Mouse (Mus musculus): ENCODE results near the gene Smpdl3b.

DNA sequence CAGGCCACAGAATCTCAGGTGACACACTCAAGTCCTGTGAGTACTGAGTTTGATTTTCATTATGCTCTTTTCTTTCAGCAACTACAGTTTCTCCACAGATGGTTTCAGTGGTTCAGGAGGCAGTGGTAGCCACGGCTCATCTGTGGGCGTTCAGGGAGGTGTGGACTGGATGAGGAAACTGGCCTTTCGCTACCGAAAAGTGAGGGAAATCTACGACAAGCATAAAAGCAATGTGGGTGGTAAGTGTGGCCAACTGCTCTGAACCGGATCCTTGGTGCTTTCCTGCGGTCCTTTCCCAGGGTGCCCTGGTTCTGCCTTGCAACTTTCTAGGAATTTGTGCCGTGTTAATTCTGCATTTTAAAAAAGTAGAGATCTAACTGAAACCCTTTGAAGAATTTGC is 50.2 kb downstream of the Smpdl3b start:
- TF ChIP-seq MAFK (IDR thresholded peaks at IDR 0.05; ENCODE audit: insufficient replicate concordance, low read length) (no peak), POLR2A (IDR thresholded peaks at IDR 0.05; ENCODE audit: low read depth, low read length) (no peak), NELFE (IDR thresholded peaks at IDR 0.05; ENCODE audit: low read depth, low read length) (no peak), TCF12 (IDR thresholded peaks at IDR 0.05; ENCODE audit: low read depth, low read length) (no peak), GABPA (IDR thresholded peaks at IDR 0.05; ENCODE audit: insufficient replicate concordance, low read depth, low read length) (no peak), CTCF (conservative IDR thresholded peaks at IDR 0.05 in 1 of 2, IDR thresholded peaks at IDR 0.05 in 1 of 2; ENCODE audit: low read depth in 2 of 2, low read length in 2 of 2) (no peak), USF2 (conservative IDR thresholded peaks at IDR 0.05; ENCODE audit: low read depth, low read length) (no peak), USF1 (IDR thresholded peaks at IDR 0.05; ENCODE audit: low read depth, low read length) (no peak), HCFC1 (IDR thresholded peaks at IDR 0.05; ENCODE audit: low read depth, low read length) (no peak), ZNF384 (IDR thresholded peaks at IDR 0.05; ENCODE audit: low read depth, low read length) (no peak), ZC3H11A (IDR thresholded peaks at IDR 0.05; ENCODE audit: low read depth, low read length) (no peak), JUN (IDR thresholded peaks at IDR 0.05; ENCODE audit: insufficient read depth, low read depth, low read length) (no peak), CHD1 (IDR thresholded peaks at IDR 0.05; ENCODE audit: low read depth, low read length) (no peak), EP300 (IDR thresholded peaks at IDR 0.05; ENCODE audit: low read length) (no peak)

Data from CH12.LX (cell line).